Mouse (Mus musculus): Measurements from ENCODE around the gene Arf4.

- TF ChIP-seq CTCF (IDR thresholded peaks at IDR 0.05; ENCODE audit: low read depth) (peak; percentile 65), EP300 (optimal IDR thresholded peaks at IDR 0.05) (no peak)
Measured at GRCm38 (mm10) chr14:26639961-26640360, 2.1 kb downstream of the Arf4 start.

Measured in stomach, postnatal 0 days (tissue).